Mouse (Mus musculus) CH12.LX (cell line): ENCODE results near the gene Zfp36l1. TPM values are rescaled to one million over a fixed set of nuclear protein-coding genes. Genes with fewer than 3 reads are reported as not detected.

Experiments
- DNase-seq: peaks from one replicate; pipeline ENCODE4 v3.0.0-alpha.2; 2013; ENCODE audit errors: extremely low read depth
- H3K27ac ChIP-seq: 2 replicates; pipeline ENCODE4 v1.5.1; 2012; ENCODE audit warnings: low read depth, mild to moderate bottlenecking, control low read depth, moderate library complexity; ENCODE audit not compliant: insufficient read depth
- H3K27me3 ChIP-seq: replicated peaks from 2 replicates; pipeline ENCODE3; 2012; ENCODE audit warnings: inconsistent platforms
- H3K36me3 ChIP-seq, 2 experiments: replicated peaks in 1 of 2; 2 replicates each; pipeline versions ENCODE3 to v1.6.1; 2012; ENCODE audit warnings: inconsistent platforms in 1 of 2, low read length in 1 of 2, mild to moderate bottlenecking in 1 of 2, mixed read lengths in 1 of 2, moderate library complexity in 1 of 2; ENCODE audit not compliant: control insufficient read depth in 1 of 2, insufficient read depth in 1 of 2
- H3K4me1 ChIP-seq, 2 experiments: 2 replicates each; pipeline ENCODE4 v1.6.1; 2012; ENCODE audit warnings: inconsistent platforms in 1 of 2, moderate library complexity in 1 of 2; ENCODE audit not compliant: insufficient read depth in 2 of 2, control insufficient read depth in 1 of 2
- H3K4me2 ChIP-seq: 2 replicates; pipeline ENCODE4 v1.6.1; 2012; ENCODE audit warnings: low read depth, mild to moderate bottlenecking, control low read depth; ENCODE audit not compliant: poor library complexity, insufficient read depth, severe bottlenecking
- H3K4me3 ChIP-seq, 3 experiments: fragments of 150-350 bp in 1 of 3; sonication (generic) in 1 of 3; replicated peaks in 1 of 3; 2 replicates each; pipeline versions ENCODE3 to v1.5.1; 2011 to 2012; ENCODE audit warnings: low read depth in 2 of 3, low read length in 2 of 3, mild to moderate bottlenecking in 2 of 3, moderate library complexity in 2 of 3, control low read depth in 1 of 3, improper control_type of control experiment in 1 of 3, inconsistent platforms in 1 of 3, mixed read lengths in 1 of 3; ENCODE audit not compliant: poor library complexity in 1 of 3
- H3K79me2 ChIP-seq: replicated peaks from 2 replicates; pipeline ENCODE4 v1.6.1; 2012; ENCODE audit warnings: mild to moderate bottlenecking, moderate library complexity; ENCODE audit not compliant: control insufficient read depth, poor library complexity, insufficient read depth, severe bottlenecking; ENCODE audit errors: extremely low read depth
- H3K9ac ChIP-seq: 2 replicates; pipeline ENCODE4 v1.6.1; 2012; ENCODE audit warnings: low read depth, mild to moderate bottlenecking, control low read depth, moderate library complexity; ENCODE audit not compliant: insufficient read depth
- H3K9me3 ChIP-seq: replicated peaks from 2 replicates; pipeline ENCODE3; 2012; ENCODE audit warnings: low read length, inconsistent platforms, mixed read lengths
- BHLHE40 ChIP-seq: IDR thresholded peaks from 2 replicates; pipeline ENCODE4 v1.6.1; 2011; ENCODE audit warnings: mild to moderate bottlenecking, low read depth, low read length, improper control_type of control experiment
- CHD2 ChIP-seq: IDR thresholded peaks from 2 replicates; pipeline ENCODE4 v1.6.1; 2011; ENCODE audit warnings: low read length, improper control_type of control experiment
- E2F4 ChIP-seq: IDR thresholded peaks from 2 replicates; pipeline ENCODE4 v1.6.1; 2011; ENCODE audit warnings: low read depth, low read length, improper control_type of control experiment; ENCODE audit not compliant: insufficient replicate concordance
- IRF4 ChIP-seq: IDR thresholded peaks from 2 replicates; pipeline ENCODE4 v1.6.1; 2014; ENCODE audit warnings: low read depth, mild to moderate bottlenecking, inconsistent platforms, low read length, improper control_type of control experiment
- JUN ChIP-seq: IDR thresholded peaks from 2 replicates; pipeline ENCODE4 v1.6.1; 2011; ENCODE audit warnings: low read depth, mild to moderate bottlenecking, low read length, improper control_type of control experiment, moderate library complexity; ENCODE audit not compliant: insufficient read depth
- MAX ChIP-seq: IDR thresholded peaks from 2 replicates; pipeline ENCODE4 v1.6.1; 2011; ENCODE audit warnings: low read length, improper control_type of control experiment
- PAX5 ChIP-seq: IDR thresholded peaks from 2 replicates; pipeline ENCODE4 v1.6.1; 2012; ENCODE audit warnings: low read length, inconsistent platforms, mixed read lengths
- POLR2A ChIP-seq: IDR thresholded peaks from 2 replicates; pipeline ENCODE4 v1.6.1; 2011; ENCODE audit warnings: low read depth, mild to moderate bottlenecking, improper control_type of control experiment, low read length
- POLR2AphosphoS2 ChIP-seq: IDR thresholded peaks from 2 replicates; pipeline ENCODE4 v1.6.1; 2011; ENCODE audit warnings: low read depth, low read length, improper control_type of control experiment
- RAD21 ChIP-seq: IDR thresholded peaks from 2 replicates; pipeline ENCODE4 v1.6.1; 2011; ENCODE audit warnings: low read depth, mild to moderate bottlenecking, low read length, improper control_type of control experiment, moderate library complexity
- SIN3A ChIP-seq: IDR thresholded peaks from 2 replicates; pipeline ENCODE4 v1.6.1; 2012; ENCODE audit warnings: low read length, improper control_type of control experiment, inconsistent platforms
- SMC3 ChIP-seq: IDR thresholded peaks from 2 replicates; pipeline ENCODE4 v1.6.1; 2011; ENCODE audit warnings: low read depth, low read length, improper control_type of control experiment
- USF2 ChIP-seq: conservative IDR thresholded peaks from 2 replicates; pipeline ENCODE4 v1.6.1; 2011; ENCODE audit warnings: low read depth, low read length, improper control_type of control experiment
- ZKSCAN1 ChIP-seq: IDR thresholded peaks from 2 replicates; pipeline ENCODE4 v1.6.1; 2012; ENCODE audit warnings: low read depth, inconsistent platforms, low read length, improper control_type of control experiment, borderline replicate concordance
- dilution Hi-C: fragments of 300-500 bp; cut with MboI; formaldehyde crosslinking; loops from 2 replicates; pipeline ENCODE4 v1.14.3; 2020; ENCODE audit warnings: low sequenced_read_pairs; ENCODE audit not compliant: extremely low pct_unique_long_range_greater_than_20kb, extremely low pct_ligation_motif_present
- in situ Hi-C: fragments of 300-500 bp; cut with MboI; formaldehyde crosslinking; loops from 3 replicates; pipeline ENCODE4 v1.14.3; 2019; ENCODE audit warnings: low sequenced_read_pairs, low pct_ligation_motif_present, low pct_unique_long_range_greater_than_20kb, mixed read lengths
- polyA plus RNA-seq: library from polyadenylated mRNA; unstranded; fragments of >175 nt; gene quantifications from 2 replicates; pipeline ENCODE4 v1.2.1, GENCODE M21; 2012; ENCODE audit warnings: low read depth; ENCODE audit not compliant: insufficient read length
- total RNA-seq, 2 experiments: library from RNA; depleted of rRNA; stranded (reverse); fragments of 300-350 nt in 1 of 2; fragments of >200 nt in 1 of 2; gene quantifications; 2 replicates each; pipeline ENCODE4 v1.2.3; 2012 to 2014

Zfp36l1 gene
- total and polyA plus RNA-seq, 3 experiments: 32.7 to 192 (median 50.7) TPM

GRCm38 (mm10) chr12:80106896-80107667 lies 5.7 kb downstream of the Zfp36l1 start:
- H3K4me2 ChIP-seq: no peak overlapping the region
- H3K9me3 ChIP-seq: no peaks in the 10 kb centered on the region
- DNase-seq: peak; percentile 48
- dilution Hi-C loops (no loop called here), in situ Hi-C loops (loop anchor here (10.0 to 25.0 kb wide), 2 partner anchors 132 to 270 kb away; no protein-coding TSS in a partner anchor)
- peaks cover 22 to 27% of the 10 kb centered on the region in 2 experiments for H3K4me1 ChIP-seq
- peaks cover 30% of the 10 kb centered on the region for H3K79me2 ChIP-seq
- peak overlapping the region; percentile 45; the same call in 1 of the 2 replicates for H3K27ac ChIP-seq
- H3K36me3 ChIP-seq: peaks cover 21 to 36% of the 10 kb centered on the region in 2 experiments
- H3K9ac ChIP-seq: no peak overlapping the region
- no peak for TF ChIP-seq PAX5
- TF ChIP-seq POLR2A: peak; percentile 43
- H3K27me3 ChIP-seq: no peaks in the 10 kb centered on the region
- H3K4me3 ChIP-seq: no peak overlapping the region

GRCm38 (mm10) chr12:80106138-80106895 lies 6.5 kb downstream of the Zfp36l1 start:
- H3K27ac ChIP-seq: peak overlapping the region; percentile 39
- peaks cover 22 to 32% of the 10 kb centered on the region in 2 experiments for H3K4me1 ChIP-seq
- H3K79me2 ChIP-seq: peaks cover 22% of the 10 kb centered on the region
- dilution Hi-C loops: no loop called here
- no peak overlapping the region for H3K9ac ChIP-seq
- no peaks in the 10 kb centered on the region for H3K27me3 ChIP-seq
- no peak overlapping the region for H3K4me2 ChIP-seq
- H3K9me3 ChIP-seq: no peaks in the 10 kb centered on the region
- no peak overlapping the region for H3K4me3 ChIP-seq
- H3K36me3 ChIP-seq: peaks cover 21 to 29% of the 10 kb centered on the region in 2 experiments
- no peak for TF ChIP-seq SIN3A
- TF ChIP-seq IRF4: no peak
- no peak for TF ChIP-seq USF2
- no peak for TF ChIP-seq MAX
- no peak for TF ChIP-seq POLR2AphosphoS2
- TF ChIP-seq ZKSCAN1: no peak
- no peak for TF ChIP-seq E2F4
- TF ChIP-seq CHD2: no peak
- TF ChIP-seq SMC3: no peak
- no peak for TF ChIP-seq RAD21
- no peak for TF ChIP-seq BHLHE40
- no peak for TF ChIP-seq JUN
- DNase-seq: peak; percentile 40
- in situ Hi-C loops: loop anchor here (10.0 to 25.0 kb wide), 2 partner anchors 132 to 269 kb away; no protein-coding TSS in a partner anchor
